Mouse (Mus musculus) cortical plate, adult 2 months (tissue): ENCODE results near the gene Padi2. TPM values are rescaled to one million over a fixed set of nuclear protein-coding genes. Genes with fewer than 3 reads are reported as not detected.

ENCODE experiments used
- H3K27ac ChIP-seq: fragments of 200-500 bp; 2 replicates; pipeline ENCODE4 v1.5.1; 2012; ENCODE audit warnings: low read length, control low read depth, inconsistent platforms; ENCODE audit not compliant: insufficient read depth
- H3K4me1 ChIP-seq: fragments of 200-500 bp; 2 replicates; pipeline ENCODE4 v1.6.1; 2011; ENCODE audit warnings: low read length; ENCODE audit not compliant: control insufficient read depth, insufficient read depth
- H3K4me3 ChIP-seq: fragments of 200-500 bp; 2 replicates; pipeline ENCODE4 v1.5.1; 2011; ENCODE audit warnings: mild to moderate bottlenecking, low read length, control low read depth; ENCODE audit not compliant: insufficient read depth
- CTCF ChIP-seq: fragments of 200-500 bp; IDR thresholded peaks from 2 replicates; pipeline ENCODE4 v1.5.1; 2011; ENCODE audit warnings: mild to moderate bottlenecking, control low read depth, low read length; ENCODE audit not compliant: insufficient read depth; ENCODE audit errors: extremely low read depth
- POLR2A ChIP-seq: fragments of 200-500 bp; IDR thresholded peaks from 2 replicates; pipeline ENCODE4 v1.6.1; 2011; ENCODE audit warnings: mild to moderate bottlenecking, low read length, control low read depth; ENCODE audit not compliant: insufficient read depth; ENCODE audit errors: extremely low read depth
- polyA plus RNA-seq: library from polyadenylated mRNA; depleted of rRNA; stranded (reverse); fragments of >200 nt; gene quantifications from 2 replicates; pipeline ENCODE4 v1.2.3, GENCODE M21; 2012; rRNA removed

Padi2 gene
- polyA plus RNA-seq, 1 experiment, result 19.4 TPM

DNA sequence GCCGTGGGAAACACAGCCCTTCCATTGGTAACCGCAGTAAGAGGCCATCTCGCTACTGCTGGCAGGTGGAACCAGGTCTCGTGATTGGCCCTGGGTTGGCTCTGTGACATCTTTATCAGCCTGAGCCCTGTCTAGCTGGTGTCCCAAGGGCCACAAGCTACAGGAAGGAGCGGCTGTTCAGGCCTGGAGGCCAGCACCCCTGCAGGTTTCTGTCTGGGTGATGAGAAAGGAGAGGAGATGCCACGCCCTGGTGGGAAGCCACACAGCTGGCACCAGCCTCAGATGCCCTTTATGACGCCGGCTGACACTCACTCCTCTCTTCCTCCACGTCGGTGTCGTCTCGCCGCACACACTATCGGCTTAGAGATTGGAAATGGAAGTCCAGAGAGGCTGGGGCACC lies 83.3 kb downstream of the Padi2 start:
- peaks cover 6% of the 10 kb centered on the region for H3K4me1 ChIP-seq
- TF ChIP-seq POLR2A (no peak), CTCF (no peak)
- no peak overlapping the region for H3K4me3 ChIP-seq
- no peak overlapping the region for H3K27ac ChIP-seq

DNA sequence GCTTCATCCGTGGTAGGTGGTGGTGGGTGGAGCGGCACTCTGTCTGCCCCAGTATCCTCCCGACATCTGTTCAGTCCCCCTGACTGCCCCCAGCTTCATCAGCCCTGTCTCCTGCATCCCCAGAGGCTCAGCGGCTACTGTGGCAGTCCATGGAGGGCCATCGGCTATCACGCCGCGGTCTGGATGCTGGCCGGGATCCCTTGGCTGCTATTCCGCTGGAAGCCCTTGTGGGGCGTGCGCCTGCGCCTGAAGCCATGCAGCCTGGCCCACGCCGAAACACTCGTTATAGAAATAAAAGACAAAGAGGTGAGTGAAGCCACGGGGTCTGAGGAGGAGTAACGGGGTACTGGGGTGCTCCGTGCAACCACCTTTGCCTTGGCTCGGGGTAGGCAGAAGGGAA lies 86.1 kb downstream of the Padi2 start:
- H3K27ac ChIP-seq, result no peak overlapping the region
- H3K4me3 ChIP-seq, result no peak overlapping the region
- H3K4me1 ChIP-seq, result peaks cover 6% of the 10 kb centered on the region
- TF ChIP-seq CTCF (no peak), POLR2A (no peak)

DNA sequence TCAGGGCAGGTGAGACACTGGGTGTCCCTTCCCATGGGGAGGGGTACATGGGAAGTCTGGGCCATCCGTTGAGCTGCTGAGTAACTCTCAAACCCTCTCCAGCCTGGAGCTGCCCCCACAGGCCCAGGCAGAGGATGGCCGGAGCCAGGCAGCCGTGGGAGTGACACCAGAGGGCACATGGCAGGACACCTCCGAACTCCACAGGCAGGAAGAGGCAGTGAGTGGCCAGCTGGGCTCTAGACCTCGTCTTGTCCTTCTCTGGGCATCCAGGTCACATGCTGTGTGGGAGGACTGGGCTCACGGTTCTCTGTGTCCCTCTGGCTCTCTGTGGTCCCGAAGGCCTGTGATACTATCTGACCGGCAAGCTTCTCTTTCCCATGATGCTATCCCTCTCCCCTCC lies 87.7 kb downstream of the Padi2 start:
- no peak overlapping the region for H3K27ac ChIP-seq
- TF ChIP-seq POLR2A (no peak), CTCF (no peak)
- no peak overlapping the region for H3K4me3 ChIP-seq
- H3K4me1 ChIP-seq, result peaks cover 1% of the 10 kb centered on the region

DNA sequence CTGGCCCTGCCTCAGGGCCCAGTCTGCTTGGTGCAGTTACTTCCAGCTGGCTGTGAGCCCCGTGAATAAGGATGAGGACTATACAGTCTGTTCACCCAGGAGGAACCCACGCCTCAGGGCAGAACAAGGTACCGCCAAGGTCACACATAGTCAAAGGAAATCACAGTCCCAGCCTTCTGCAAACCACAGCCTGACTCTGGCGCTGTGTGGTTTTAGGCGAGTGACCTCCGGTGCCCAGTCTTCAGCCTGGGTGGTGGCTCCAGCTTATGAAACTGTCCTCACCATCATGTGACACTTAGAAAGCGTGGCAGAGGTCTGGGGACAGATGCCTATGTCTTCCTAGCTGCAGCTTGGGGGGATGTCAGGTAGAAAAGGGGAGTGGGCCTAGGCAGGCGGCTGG lies 89.7 kb downstream of the Padi2 start:
- TF ChIP-seq POLR2A, result no peak
- TF ChIP-seq CTCF, result no peak
- Histone ChIP-seq H3K27ac (no peak overlapping the region), H3K4me1 (no peaks in the 10 kb centered on the region), H3K4me3 (no peak overlapping the region)

DNA sequence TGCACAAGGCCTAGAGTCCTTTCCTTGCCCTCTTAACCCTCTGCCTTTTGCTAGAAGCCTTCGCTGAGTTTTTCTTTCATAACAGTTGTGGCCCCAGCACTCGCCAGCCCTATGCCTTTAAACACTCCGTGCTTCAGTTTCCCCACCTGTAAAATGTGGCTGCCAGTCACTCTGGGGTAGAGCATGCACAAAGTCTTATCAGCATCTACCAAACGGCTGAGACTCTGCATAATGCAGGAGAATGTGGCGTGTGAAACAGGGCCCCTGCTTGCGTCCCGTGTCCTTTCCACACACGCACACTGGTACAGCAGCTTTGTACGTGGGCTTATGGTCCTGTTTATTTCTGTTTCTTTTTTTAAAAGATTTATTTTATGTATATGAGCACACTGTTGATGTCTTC lies 90.7 kb downstream of the Padi2 start:
- H3K4me3 ChIP-seq, result no peak overlapping the region
- TF ChIP-seq POLR2A, result no peak
- TF ChIP-seq CTCF, result no peak
- H3K27ac ChIP-seq, result no peak overlapping the region
- H3K4me1 ChIP-seq, result no peaks in the 10 kb centered on the region

Other genes starting within 250 kb of the Padi2 start
- 34.5 and 38.3 TPM in 2 replicates for gene Arhgef10l, start 240.3 kb upstream of the Padi2 start, polyA plus RNA-seq
- 44.1 and 45.9 TPM in 2 replicates for gene Rcc2, start 205.8 kb upstream of the Padi2 start, polyA plus RNA-seq
- gene Padi6, start 163.7 kb upstream of the Padi2 start, polyA plus RNA-seq, result 0.72 and 1.1 TPM in 2 replicates
- gene Padi4, start 132.1 kb upstream of the Padi2 start, polyA plus RNA-seq, result 0.11 and 0.31 TPM in 2 replicates
- not detected in 2 replicates for gene Padi3, start 95.7 kb upstream of the Padi2 start, polyA plus RNA-seq
- gene Padi1, start 60.6 kb upstream of the Padi2 start, polyA plus RNA-seq, result 0.04 TPM in 1 of 2 replicates, not detected in the other
- gene Sdhb, start 54.9 kb downstream of the Padi2 start, polyA plus RNA-seq, result 276 and 282 TPM in 2 replicates
- 180 and 187 TPM in 2 replicates for gene Atp13a2, start 80.5 kb downstream of the Padi2 start, polyA plus RNA-seq
- 9.6 and 10.9 TPM in 2 replicates for gene Mfap2, start 104.1 kb downstream of the Padi2 start, polyA plus RNA-seq
- 85.8 and 95.2 TPM in 2 replicates for gene Crocc, start 154.2 kb downstream of the Padi2 start, polyA plus RNA-seq
- gene Necap2, start 172.0 kb downstream of the Padi2 start, polyA plus RNA-seq, result 58.6 and 62.3 TPM in 2 replicates
- gene Spata21, start 182.0 kb downstream of the Padi2 start, polyA plus RNA-seq, result 0.53 and 0.71 TPM in 2 replicates
- 18.0 and 19.4 TPM in 2 replicates for gene Szrd1, start 233.4 kb downstream of the Padi2 start, polyA plus RNA-seq
- 20.7 and 22.6 TPM in 2 replicates for gene Fbxo42, start 241.6 kb downstream of the Padi2 start, polyA plus RNA-seq